Mouse (Mus musculus) adrenal gland, postnatal 10 days (tissue): ENCODE measurements at regions not wholly inside any gene's neighbourhood (a gene's known extent, or its start where the extent isn't known, plus 50 kb on each side); places are given as distances from the start of the nearest gene placed in this dataset.

ENCODE experiments used
- DNase-seq: peaks from one replicate; pipeline ENCODE4 v3.0.0; 2021; ENCODE audit warnings: mixed read lengths

DNA sequence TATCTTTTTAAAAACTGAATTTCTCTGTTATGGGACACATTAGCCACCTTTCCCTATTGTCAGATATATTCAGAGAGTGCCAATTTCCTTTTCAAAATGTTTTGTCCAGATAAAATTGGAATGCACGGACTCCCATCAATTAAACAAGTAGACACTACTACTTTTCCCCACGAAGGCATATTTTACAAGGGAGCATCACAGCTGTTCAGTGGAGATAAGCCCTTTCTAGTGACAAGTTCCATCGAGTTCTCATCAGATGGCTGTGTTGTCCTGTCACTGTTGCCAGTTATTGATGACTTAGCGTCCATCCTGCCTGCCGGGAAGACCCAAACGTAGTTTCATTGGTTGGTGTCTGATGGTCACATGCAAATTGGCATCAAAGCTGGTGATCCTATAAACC lies 461.2 kb upstream of the Got2 start:
- no peak for DNase-seq

DNA sequence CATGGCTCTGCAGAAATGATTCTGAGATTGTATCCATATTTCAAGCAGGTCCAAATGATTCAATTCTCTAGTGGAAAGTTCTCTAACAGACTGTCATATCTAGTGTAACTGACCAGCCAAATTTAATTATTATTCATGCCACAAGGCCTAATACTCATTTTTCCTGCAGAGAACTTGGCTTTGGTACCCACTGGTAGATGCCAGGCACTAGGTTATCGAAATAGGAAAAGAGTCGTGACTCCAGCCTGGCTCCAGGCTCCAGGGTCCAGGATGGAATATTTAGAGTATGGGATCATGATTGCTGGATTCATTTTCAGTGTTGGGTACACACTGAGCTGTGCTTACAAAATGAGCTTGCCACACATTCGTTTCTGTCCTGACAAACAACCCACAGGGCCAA lies 452.4 kb upstream of the Got2 start:
- DNase-seq, result no peak

DNA sequence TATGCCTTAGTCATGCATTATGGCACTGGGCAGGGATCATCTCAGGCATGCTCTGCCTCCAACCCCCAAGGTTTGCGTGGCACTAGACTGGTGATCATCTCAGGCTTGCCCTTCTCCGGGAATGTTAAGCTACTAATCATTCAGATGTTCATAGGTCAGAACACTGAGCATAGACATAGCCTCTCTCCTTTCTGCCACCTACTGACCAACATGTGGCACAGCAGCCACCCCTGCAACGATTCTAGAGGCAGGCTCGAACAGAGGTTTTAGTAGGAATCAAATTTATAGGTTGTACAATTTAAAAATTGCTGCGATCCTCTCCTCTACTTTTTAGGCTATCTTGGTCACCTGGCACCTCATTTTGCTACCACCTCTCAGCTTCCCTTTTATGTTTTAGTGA lies 430.0 kb upstream of the Got2 start:
- peak; percentile 23 for DNase-seq

DNA sequence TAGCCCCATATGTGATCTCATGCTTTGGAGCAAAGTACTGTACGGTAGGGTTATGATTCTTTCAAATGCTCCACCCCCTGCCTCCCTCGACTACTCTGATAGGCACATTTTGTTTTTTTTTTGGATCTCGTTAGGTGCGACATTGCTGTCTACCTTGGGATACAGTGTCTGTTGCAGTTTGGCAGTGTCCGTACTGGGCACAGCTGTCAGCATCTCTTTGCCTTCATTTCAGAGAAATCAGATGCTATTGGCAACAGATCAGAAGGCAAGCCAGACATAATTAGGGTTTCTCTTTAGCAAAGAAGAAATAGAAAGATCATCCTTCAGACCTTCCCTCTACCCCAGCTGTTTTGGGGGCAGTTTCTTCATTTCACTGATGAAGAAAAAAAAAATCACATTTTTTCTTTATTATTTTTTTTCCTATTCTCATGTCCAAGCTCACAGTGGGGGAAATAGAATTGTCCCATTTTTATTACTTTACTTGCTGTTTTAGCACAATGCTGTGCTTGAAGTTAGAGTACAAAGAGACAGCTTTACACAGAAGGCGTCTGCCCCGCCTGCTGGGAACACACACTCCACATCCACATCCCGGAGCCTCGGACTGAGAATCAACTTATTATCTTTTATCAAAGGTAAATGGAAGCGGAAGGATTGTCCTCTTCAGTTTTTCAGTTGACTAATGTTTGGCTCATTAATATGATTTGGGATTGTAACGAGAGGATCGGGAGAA lies 420.8 kb upstream of the Got2 start:
- DNase-seq, result no peak

DNA sequence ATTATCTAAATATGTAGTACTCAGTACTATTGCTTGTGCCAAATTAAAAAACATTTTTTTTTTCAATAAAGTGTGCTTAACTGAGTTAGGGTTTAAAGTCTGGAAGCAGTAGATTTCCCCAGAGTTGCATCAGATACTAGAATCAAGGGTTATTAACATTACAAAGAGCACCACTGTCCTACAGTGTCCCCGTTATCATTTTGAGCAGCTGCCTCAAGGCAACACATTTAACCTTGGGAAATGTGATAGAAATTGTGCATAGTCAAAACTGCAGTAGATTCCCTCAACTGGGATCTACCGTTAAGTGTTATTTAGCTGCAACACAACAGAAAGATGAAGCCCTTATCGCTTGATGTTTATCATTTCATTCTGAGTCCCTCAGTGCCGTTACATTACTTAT lies 408.3 kb upstream of the Got2 start:
- DNase-seq, result no peak

DNA sequence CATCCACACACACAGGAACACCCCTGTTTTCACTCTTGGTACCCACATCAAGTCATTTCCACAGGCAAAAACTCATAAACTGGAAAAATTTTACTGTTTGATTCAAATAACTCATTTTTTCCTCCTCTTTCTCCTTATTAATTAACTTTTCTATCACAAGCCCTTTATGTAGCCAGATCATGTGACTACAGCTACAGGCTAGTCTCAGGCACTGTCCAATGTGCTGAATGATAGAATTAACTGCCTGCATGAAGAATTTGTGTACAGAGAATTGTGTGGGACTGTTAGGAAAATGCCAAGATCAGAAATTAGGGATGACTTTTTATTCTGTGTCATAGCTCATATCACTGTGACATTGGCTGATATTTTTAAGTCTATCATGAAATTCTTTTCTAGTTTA lies 402.4 kb upstream of the Got2 start:
- no peak for DNase-seq

DNA sequence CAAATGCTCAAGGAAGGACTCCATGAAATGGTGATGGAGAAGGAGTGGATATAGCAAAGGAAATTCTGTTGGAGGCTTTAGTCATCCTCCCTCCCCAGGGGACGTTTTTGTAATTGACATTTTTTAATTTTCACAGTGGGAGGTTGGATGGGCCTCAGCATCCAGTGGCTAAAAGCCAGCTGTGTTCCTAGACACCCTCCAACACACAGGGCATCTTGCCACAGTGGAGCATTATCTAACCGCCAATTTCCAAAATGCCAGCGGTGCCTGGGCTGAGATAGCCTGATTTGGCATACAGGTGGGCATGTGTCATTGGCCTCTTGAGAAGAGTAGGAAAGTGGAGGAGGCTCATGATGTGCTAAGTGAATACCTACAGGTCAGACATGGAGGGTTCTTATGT lies 401.2 kb upstream of the Got2 start:
- DNase-seq, result no peak

DNA sequence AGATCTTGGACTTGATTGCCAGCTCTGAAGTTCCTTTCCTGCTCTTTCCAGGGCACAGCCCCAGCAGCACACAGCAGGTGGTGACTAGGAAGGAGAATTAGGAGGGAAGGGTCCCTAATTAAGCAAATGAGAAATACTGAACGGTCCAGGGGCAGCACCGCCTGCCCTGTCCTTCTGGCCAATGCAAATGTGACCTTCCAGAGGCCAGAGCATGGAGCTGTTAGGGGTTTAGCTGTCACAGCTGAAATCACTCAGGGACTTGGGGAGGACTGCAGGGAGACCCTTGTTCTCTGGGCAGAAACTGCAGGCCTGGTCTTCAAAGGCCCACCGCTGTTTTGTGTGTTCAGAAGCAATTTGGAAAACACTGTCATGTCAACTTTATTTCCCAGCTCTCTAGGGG lies 400.2 kb upstream of the Got2 start:
- DNase-seq, result no peak

DNA sequence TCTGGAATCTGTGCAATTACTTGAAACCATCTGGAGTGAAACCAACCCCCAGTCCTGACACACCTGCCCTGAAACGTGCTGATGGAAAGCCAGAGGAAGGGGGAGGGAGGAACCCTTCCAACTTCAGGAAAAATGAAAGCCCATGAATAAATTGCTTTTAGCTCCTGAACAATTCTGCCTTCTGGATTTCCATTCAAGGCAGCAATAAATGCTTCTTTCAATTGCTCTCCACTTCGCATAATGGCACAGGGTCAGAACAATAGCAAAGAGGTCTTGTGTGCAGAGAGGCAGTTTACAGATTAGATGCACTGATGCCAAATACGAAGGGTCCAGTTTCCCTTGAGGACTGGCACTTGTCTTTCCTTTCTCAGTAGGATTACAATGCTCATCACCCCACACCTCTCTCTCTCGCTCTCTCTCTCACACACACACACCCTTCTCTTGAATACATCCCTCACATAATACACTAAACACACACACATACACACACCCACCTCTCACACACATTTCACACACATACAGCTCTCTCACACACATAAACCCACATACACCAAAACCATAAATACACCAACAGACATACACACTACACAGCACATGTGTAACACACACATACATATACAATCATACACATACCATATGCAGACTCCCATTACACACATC lies 389.3 kb upstream of the Got2 start:
- no peak for DNase-seq

DNA sequence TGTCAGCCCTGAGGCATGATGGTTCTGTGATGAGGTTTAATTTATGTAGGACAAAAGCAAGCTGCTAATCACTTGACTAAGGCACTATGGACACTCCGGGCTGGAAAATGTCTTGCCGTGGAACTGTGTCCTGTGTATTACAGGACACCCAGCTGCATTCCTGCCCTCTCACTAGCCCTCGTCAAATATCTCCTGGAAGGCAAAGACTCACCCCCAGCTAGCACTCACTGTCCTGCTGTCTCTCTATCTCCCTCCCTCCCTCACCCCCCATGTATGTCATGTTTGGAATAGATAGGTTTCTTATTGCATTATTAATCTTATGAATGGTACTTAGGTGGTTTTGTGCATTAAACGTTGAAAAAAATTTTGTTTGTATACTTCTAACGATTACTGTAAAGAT lies 388.7 kb upstream of the Got2 start:
- no peak for DNase-seq

DNA sequence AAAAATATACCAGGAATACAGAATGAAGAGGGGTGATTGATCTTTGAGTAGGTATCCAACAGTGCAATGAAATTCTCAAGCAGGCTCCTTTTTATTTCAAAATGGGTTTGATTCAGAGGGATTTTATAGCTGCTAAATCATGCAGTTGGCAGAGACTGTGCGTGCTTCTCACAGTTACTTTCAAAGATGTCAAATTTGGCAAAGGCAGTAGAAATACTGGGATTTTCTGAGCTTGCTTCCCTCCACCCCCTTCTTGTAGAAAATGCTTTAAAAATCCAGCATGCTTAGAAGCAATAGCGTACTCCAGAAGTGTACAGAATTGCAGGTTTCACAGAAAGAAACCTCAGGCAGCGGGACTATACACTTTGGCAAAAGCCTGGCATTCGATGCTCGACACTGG lies 367.9 kb upstream of the Got2 start:
- no peak for DNase-seq

DNA sequence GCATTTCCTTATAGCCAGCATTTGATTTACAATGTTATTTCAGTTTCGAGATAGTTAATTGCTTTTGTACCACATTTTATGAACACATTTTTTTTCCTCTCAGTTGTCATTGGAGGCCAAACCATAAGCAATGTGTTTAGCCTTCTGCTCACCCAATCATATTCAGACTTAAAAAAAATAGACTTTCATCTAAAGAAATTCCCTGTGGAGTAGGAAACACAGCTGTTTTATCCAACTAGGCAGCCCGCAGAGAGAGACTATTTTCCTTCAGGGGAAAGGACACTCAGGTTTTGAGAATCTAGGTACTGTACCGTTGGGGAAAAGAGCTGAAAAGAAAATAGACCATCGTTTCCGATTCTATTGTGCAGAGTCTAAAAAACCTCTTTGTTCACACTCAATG lies 367.5 kb upstream of the Got2 start:
- no peak for DNase-seq

DNA sequence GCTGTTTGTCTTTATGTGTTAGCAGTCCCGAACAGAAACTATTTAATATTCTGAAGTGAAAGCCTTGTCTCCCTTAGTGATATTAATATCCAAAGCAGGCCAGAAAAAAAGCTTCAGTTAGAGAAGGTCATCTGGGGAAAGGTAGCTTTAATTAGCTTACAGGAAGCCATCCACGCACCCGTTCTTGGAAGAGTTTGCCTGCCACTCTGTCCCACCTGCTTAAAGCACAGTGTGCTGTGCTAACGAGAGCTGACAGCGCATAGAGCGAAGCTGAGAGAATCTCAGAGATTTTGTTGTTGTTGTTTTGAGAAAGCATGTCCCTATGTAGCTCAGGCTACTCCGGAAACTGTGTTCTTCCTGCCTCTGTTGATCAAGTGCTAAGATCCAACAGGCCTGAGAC lies 357.7 kb upstream of the Got2 start:
- DNase-seq, result no peak

DNA sequence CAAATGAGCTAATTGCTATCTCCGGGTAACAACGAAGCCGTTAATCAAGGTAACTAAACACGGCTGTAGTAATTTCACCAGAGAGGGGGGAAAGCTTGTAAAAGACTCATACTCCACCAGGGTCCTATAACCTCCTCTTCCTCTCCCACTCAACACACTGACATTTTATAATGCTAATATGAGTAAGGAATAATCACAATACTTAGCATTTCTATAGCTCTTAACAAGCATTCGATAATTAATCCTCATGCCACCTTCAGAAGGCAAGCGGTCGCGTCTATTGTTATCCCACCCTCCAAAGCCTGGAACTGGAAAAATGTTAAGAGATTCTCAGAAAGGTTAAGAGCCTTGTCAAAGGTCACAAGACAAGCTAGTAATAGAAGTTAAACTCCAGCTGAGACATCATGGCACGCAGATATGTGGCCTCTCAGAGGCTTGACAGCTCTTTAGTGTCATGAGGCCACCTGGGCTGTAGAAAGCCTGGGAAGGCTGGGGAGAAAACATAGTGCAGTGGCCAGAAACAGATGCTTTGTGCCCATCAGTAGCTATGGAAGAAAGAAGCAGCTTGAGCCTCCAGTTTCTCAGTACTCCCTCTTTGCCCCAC lies 356.3 kb upstream of the Got2 start:
- no peak for DNase-seq

DNA sequence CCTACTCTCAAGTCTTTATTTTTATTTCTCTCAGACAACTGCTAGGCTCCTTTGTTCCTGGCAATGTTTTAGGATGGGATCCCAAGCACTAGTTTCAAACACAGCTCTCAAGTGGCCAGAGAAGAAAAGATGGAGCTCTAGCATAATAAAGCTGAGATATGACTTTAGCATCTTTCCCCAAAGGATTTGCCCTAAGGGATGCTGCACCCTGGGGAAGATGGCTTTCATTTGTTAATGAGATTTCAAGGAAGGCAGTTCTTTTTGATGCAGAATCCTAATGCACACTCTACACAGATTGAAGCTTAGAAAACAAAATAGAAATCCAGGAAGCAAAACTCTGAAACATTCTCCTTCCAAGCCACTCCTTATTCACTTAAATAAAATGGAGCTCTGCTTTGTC lies 350.1 kb upstream of the Got2 start:
- DNase-seq, result no peak

DNA sequence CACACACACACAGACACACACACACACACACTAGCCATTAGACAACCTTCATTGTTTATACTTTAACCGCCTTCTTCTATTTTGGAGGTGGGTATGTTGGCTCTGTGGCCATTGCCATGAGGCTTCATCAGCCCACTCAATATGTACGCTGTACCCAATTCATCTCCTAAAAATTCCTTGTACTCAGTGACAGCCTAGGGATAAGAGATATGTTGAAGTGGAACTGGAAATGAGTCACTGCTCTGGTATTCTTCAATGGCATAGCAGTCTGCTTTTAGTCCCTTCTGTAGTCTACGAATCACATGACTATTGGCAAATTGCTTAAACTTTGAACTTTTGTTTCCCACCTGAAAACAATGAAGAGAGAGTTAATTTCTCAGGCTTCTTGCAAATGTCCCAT lies 349.6 kb upstream of the Got2 start:
- DNase-seq, result no peak

DNA sequence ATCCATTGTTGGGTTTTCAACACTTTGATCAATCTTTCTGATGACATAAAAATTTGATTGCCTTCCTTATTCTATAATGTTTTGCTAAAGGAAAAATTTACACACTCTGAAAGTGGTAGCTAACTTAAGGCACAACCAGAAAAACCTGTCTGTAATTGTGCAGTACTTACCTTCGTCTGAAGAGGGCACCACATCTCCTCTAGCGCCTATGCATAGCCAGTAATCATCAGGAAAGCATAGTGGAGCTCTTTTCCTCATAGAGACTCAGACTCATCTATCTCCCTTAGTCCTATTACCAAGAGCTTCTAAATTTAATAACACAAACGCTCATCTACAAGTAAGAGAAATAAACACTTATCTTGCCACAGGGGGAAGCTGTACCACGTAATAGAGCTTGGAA lies 342.1 kb upstream of the Got2 start:
- DNase-seq, result peak; percentile 55
